In genomic region chr3:88630018-88630417, GRCm38 (mm10) we compare ENCODE assay signal across 14 mouse cellular contexts. TPM values are rescaled to one million over a fixed set of nuclear protein-coding genes. Genes with fewer than 3 reads are reported as not detected.
DNase-seq lines count a peak whose midpoint lies in the region; ATAC-seq and TF ChIP-seq lines count a peak whose summit lies in the region.
"Had no signal": no experiment of that assay in that cellular context is flagged by ENCODE, and none has a peak within 500 bp of the region (broad histone marks: within the 10 kb centered on the region; RNA-seq: fewer than 3 reads in every experiment).

No protein-coding gene starts in this region.

- WGBS in kidney, postnatal 0 days: 79% methylated on average over 9 of the region's 9 CpGs
- WGBS in midbrain, embryonic 10.5 days: 80% methylated on average over 9 of the region's 9 CpGs
- 84% methylated on average over 9 of the region's 9 CpGs for WGBS in midbrain, embryonic 11.5 days
- WGBS in olfactory bulb, adult 2 months: 33% methylated on average over 9 of the region's 9 CpGs

- H3K4me1 ChIP-seq in kidney, postnatal 0 days (replicated peaks; ENCODE audit: insufficient read depth, low read length): peaks cover 20% of the 10 kb centered on the region
- peaks cover 53% of the 10 kb centered on the region for H3K4me1 ChIP-seq in midbrain, embryonic 10.5 days
- H3K4me1 ChIP-seq in midbrain, embryonic 11.5 days (ENCODE audit: control insufficient read depth, insufficient read depth, low read length): peaks cover 5% of the 10 kb centered on the region
- H3K4me1 ChIP-seq in olfactory bulb, adult 2 months (ENCODE audit: control insufficient read depth, insufficient read depth, low read length): peaks cover 77% of the 10 kb centered on the region

- ATAC-seq in kidney, postnatal 0 days (replicated peaks; ENCODE audit: low FRiP score, low read depth): no peak
- ATAC-seq in midbrain, embryonic 11.5 days (ENCODE audit: low FRiP score): no peak

- peak overlapping the region; percentile 72 for H3K27ac ChIP-seq in gastrocnemius, adult 2 months
- H3K27ac ChIP-seq in kidney, postnatal 0 days: peak overlapping the region; percentile 55; the same call in 1 of the 2 replicates
- no peak overlapping the region for H3K27ac ChIP-seq in midbrain, embryonic 10.5 days (replicated peaks)
- H3K27ac ChIP-seq in midbrain, embryonic 11.5 days (ENCODE audit: low read depth, low read length): no peak overlapping the region
- H3K27ac ChIP-seq in olfactory bulb, adult 2 months (ENCODE audit: insufficient read depth, low read depth, low read length): peak overlapping the region; percentile 98
- H3K27ac ChIP-seq: hindbrain, embryonic 15.5 days had no signal

- DNase-seq in gastrocnemius, adult 2 months: no peak
- no peak for DNase-seq in gastrocnemius, adult 8-10 months (ENCODE audit: low spot score in 2 of 2)
- no peak for DNase-seq in kidney, postnatal 0 days (ENCODE audit: low spot score)
- DNase-seq in kidney, postnatal 25 days: no peak
- DNase-seq in midbrain, embryonic 10.5 days (ENCODE audit: low spot score): no peak
- DNase-seq in midbrain, embryonic 11.5 days (ENCODE audit: low spot score, missing footprints): no peak
- DNase-seq in natural killer cell, adult 2 months (ENCODE audit: low spot score in 2 of 2): no peak
- DNase-seq: adrenal gland, adult 8-10 months; cerebellum, adult 18-20 months; liver, embryonic 13.5 days had no signal

- TF ChIP-seq POLR2A in olfactory bulb, adult 2 months (IDR thresholded peaks at IDR 0.05; ENCODE audit: insufficient read depth, low read depth, low read length): no peak

- peaks cover 50% of the 10 kb centered on the region for H3K36me3 ChIP-seq in kidney, postnatal 0 days (ENCODE audit: insufficient read depth, low read length)
- H3K36me3 ChIP-seq in midbrain, embryonic 10.5 days: peaks cover 96% of the 10 kb centered on the region
- H3K36me3 ChIP-seq in midbrain, embryonic 11.5 days (ENCODE audit: control insufficient read depth, insufficient read depth, low read length): peaks cover 34% of the 10 kb centered on the region

- no peak overlapping the region for H3K4me2 ChIP-seq in kidney, postnatal 0 days (ENCODE audit: low read length)
- H3K4me2 ChIP-seq in midbrain, embryonic 11.5 days: no peak overlapping the region
- H3K4me2 ChIP-seq: hindbrain, embryonic 15.5 days; liver, embryonic 13.5 days had no signal

- no peaks in the 10 kb centered on the region for H3K9me3 ChIP-seq in kidney, postnatal 0 days (replicated peaks; ENCODE audit: low read length)
- no peaks in the 10 kb centered on the region for H3K9me3 ChIP-seq in midbrain, embryonic 10.5 days (replicated peaks)
- H3K9me3 ChIP-seq in midbrain, embryonic 11.5 days (ENCODE audit: control insufficient read depth, low read length): no peaks in the 10 kb centered on the region
- H3K9me3 ChIP-seq: hindbrain, embryonic 15.5 days; liver, embryonic 13.5 days had no signal

- H3K4me3 ChIP-seq in gastrocnemius, adult 2 months: peak overlapping the region; percentile 34
- H3K4me3 ChIP-seq in kidney, postnatal 0 days (replicated peaks; ENCODE audit: low read depth, low read length): no peak overlapping the region
- H3K4me3 ChIP-seq in midbrain, embryonic 10.5 days: 0 out of 2 replicates have a peak overlapping the region, but pooled peaks have one; percentile 5
- no peak overlapping the region for H3K4me3 ChIP-seq in midbrain, embryonic 11.5 days (ENCODE audit: low read depth, low read length)
- H3K4me3 ChIP-seq in olfactory bulb, adult 2 months (ENCODE audit: insufficient read depth, low read depth, low read length): peak overlapping the region; percentile 56
- H3K4me3 ChIP-seq: hindbrain, embryonic 15.5 days; liver, embryonic 13.5 days had no signal

- TF ChIP-seq CTCF in gastrocnemius, adult 2 months (IDR thresholded peaks at IDR 0.05): no peak
- TF ChIP-seq CTCF in kidney, postnatal 0 days (IDR thresholded peaks at IDR 0.05; ENCODE audit: low read depth): no peak
- TF ChIP-seq CTCF in olfactory bulb, adult 2 months (IDR thresholded peaks at IDR 0.05; ENCODE audit: insufficient read depth, low read depth, low read length): no peak

- no peaks in the 10 kb centered on the region for H3K27me3 ChIP-seq in kidney, postnatal 0 days (ENCODE audit: insufficient read depth, low read length)
- no peaks in the 10 kb centered on the region for H3K27me3 ChIP-seq in midbrain, embryonic 10.5 days (ENCODE audit: low read depth, poor library complexity, severe bottlenecking)
- no peaks in the 10 kb centered on the region for H3K27me3 ChIP-seq in midbrain, embryonic 11.5 days (ENCODE audit: control insufficient read depth, insufficient read depth, low read length)
- H3K27me3 ChIP-seq: hindbrain, embryonic 15.5 days; liver, embryonic 13.5 days had no signal

- H3K9ac ChIP-seq in kidney, postnatal 0 days (ENCODE audit: low read depth, low read length): no peak overlapping the region
- H3K9ac ChIP-seq in midbrain, embryonic 11.5 days (ENCODE audit: low read length): no peak overlapping the region
- H3K9ac ChIP-seq: hindbrain, embryonic 15.5 days; liver, embryonic 13.5 days had no signal

- intact Hi-C loops in gastrocnemius, adult 2 months (cut with DNase I): loop anchor here (5.0 kb wide), 1 partner anchor 38 kb away; no protein-coding TSS in a partner anchor

RNA-seq across cellular contexts. Expression of gene Rxfp4, which starts 22.9 kb away (rescaled TPM):
- total RNA-seq in gastrocnemius, adult 2 months (2021): not detected
- total RNA-seq in gastrocnemius, adult 8-10 months (2022): not detected
- polyA plus RNA-seq in kidney, postnatal 0 days (2015; fragmentation: Nextera tagmentation; extraction: Ambion mirVana): not detected in 2 replicates
- polyA plus RNA-seq in midbrain, embryonic 10.5 days (2016; fragmentation: Nextera tagmentation; extraction: Ambion mirVana): not detected in 2 replicates
- 0.14 TPM in 1 of 2 replicates, not detected in the other for polyA plus RNA-seq in midbrain, embryonic 11.5 days (2014; fragmentation: Nextera tagmentation; extraction: Ambion mirVana)
- not detected in 2 replicates for polyA plus RNA-seq in olfactory bulb, adult 2 months (2012; ENCODE audit: insufficient read depth, insufficient read length, low replicate concordance, missing spikeins)
- total RNA-seq: adrenal gland, adult 8-10 months; layer of hippocampus, adult 18-20 months had no signal
- polyA plus RNA-seq: hindbrain, embryonic 15.5 days; liver, embryonic 13.5 days; urinary bladder, adult 2 months had no signal

RNA-seq across cellular contexts. Expression of gene Arhgef2, which starts 24.3 kb away (rescaled TPM):
- 10 to 100 TPM; 22.4 to 24.7 TPM for total RNA-seq in gastrocnemius, adult 2 months (2021)
- total RNA-seq in gastrocnemius, adult 8-10 months (2022): 10 to 100 TPM; 13.5 to 19.0 (median 16.6) TPM
- polyA plus RNA-seq in kidney, postnatal 0 days (2015; fragmentation: Nextera tagmentation; extraction: Ambion mirVana): 53.7 and 65.4 TPM in 2 replicates
- 82.2 and 106 TPM in 2 replicates for polyA plus RNA-seq in midbrain, embryonic 10.5 days (2016; fragmentation: Nextera tagmentation; extraction: Ambion mirVana)
- polyA plus RNA-seq in midbrain, embryonic 11.5 days (2014; fragmentation: Nextera tagmentation; extraction: Ambion mirVana): 99.0 and 117 TPM in 2 replicates
- polyA plus RNA-seq in olfactory bulb, adult 2 months (2012; ENCODE audit: insufficient read depth, insufficient read length, low replicate concordance, missing spikeins): not detected in 2 replicates

RNA-seq across cellular contexts. Expression of gene Ssr2, which starts 54.3 kb away (rescaled TPM):
- total RNA-seq in gastrocnemius, adult 2 months (2021): 10 to 100 TPM; 41.1 to 54.8 TPM
- 10 to 100 TPM; 41.5 to 44.9 (median 43.1) TPM for total RNA-seq in gastrocnemius, adult 8-10 months (2022)
- 294 and 311 TPM in 2 replicates for polyA plus RNA-seq in kidney, postnatal 0 days (2015; fragmentation: Nextera tagmentation; extraction: Ambion mirVana)
- 201 and 207 TPM in 2 replicates for polyA plus RNA-seq in midbrain, embryonic 10.5 days (2016; fragmentation: Nextera tagmentation; extraction: Ambion mirVana)
- 154 and 157 TPM in 2 replicates for polyA plus RNA-seq in midbrain, embryonic 11.5 days (2014; fragmentation: Nextera tagmentation; extraction: Ambion mirVana)
- polyA plus RNA-seq in olfactory bulb, adult 2 months (2012; ENCODE audit: insufficient read depth, insufficient read length, low replicate concordance, missing spikeins): not detected in 2 replicates

RNA-seq across cellular contexts. Expression of gene Khdc4, which starts 55.6 kb away (rescaled TPM):
- 10 to 100 TPM; 24.0 TPM for total RNA-seq in gastrocnemius, adult 2 months (2021)
- total RNA-seq in gastrocnemius, adult 8-10 months (2022): 10 to 100 TPM; 15.5 to 19.1 (median 17.7) TPM
- polyA plus RNA-seq in kidney, postnatal 0 days (2015; fragmentation: Nextera tagmentation; extraction: Ambion mirVana): 71.4 and 72.1 TPM in 2 replicates
- polyA plus RNA-seq in midbrain, embryonic 10.5 days (2016; fragmentation: Nextera tagmentation; extraction: Ambion mirVana): 95.5 and 102 TPM in 2 replicates
- polyA plus RNA-seq in midbrain, embryonic 11.5 days (2014; fragmentation: Nextera tagmentation; extraction: Ambion mirVana): 107 and 109 TPM in 2 replicates
- polyA plus RNA-seq in olfactory bulb, adult 2 months (2012; ENCODE audit: insufficient read depth, insufficient read length, low replicate concordance, missing spikeins): 301 TPM in 1 of 2 replicates, not detected in the other

Comparison
In these comparisons a context has a peak if more than half of its experiments do, and no peak if none do; other contexts are left out.
1. H3K4me3 ChIP-seq: peak in gastrocnemius, adult 2 months (single experiment), midbrain, embryonic 10.5 days (single experiment) and olfactory bulb, adult 2 months (single experiment); none in kidney, postnatal 0 days (single experiment) and midbrain, embryonic 11.5 days (single experiment).
2. H3K27ac ChIP-seq: peak in gastrocnemius, adult 2 months (single experiment), kidney, postnatal 0 days (single experiment) and olfactory bulb, adult 2 months (single experiment); none in midbrain, embryonic 10.5 days (single experiment) and midbrain, embryonic 11.5 days (single experiment).